Mouse (Mus musculus) myocyte (in vitro differentiated cells): ENCODE results near the gene Tlr4.

Source experiments
- CEBPB ChIP-seq: IDR thresholded peaks from 2 replicates; pipeline ENCODE4 v1.6.1; 2011; ENCODE audit warnings: mild to moderate bottlenecking, moderate library complexity; ENCODE audit not compliant: poor library complexity, insufficient read depth, severe bottlenecking
- E2F4 ChIP-seq: IDR thresholded peaks from one replicate; pipeline ENCODE4 v1.6.1; 2011; ENCODE audit warnings: mild to moderate bottlenecking, control low read depth, moderate library complexity; ENCODE audit not compliant: insufficient read depth
- MAX ChIP-seq: IDR thresholded peaks from one replicate; pipeline ENCODE4 v1.6.1; 2011; ENCODE audit warnings: low read depth, mild to moderate bottlenecking, control low read depth
- MYOD1 ChIP-seq, 3 experiments: IDR thresholded peaks; one replicate each; pipeline ENCODE4 v1.6.1; 2011; ENCODE audit warnings: control low read depth in 2 of 3, low read depth in 2 of 3, mild to moderate bottlenecking in 2 of 3, moderate library complexity in 1 of 3; ENCODE audit not compliant: insufficient read length in 2 of 3, control insufficient read depth in 1 of 3
- MYOG ChIP-seq, 3 experiments: IDR thresholded peaks; one replicate each; pipeline ENCODE4 v1.6.1; 2011; ENCODE audit warnings: control low read depth in 2 of 3, low read depth in 2 of 3, mild to moderate bottlenecking in 2 of 3; ENCODE audit not compliant: insufficient read length in 2 of 3, control insufficient read depth in 1 of 3, insufficient read depth in 1 of 3
- POLR2A ChIP-seq: IDR thresholded peaks from one replicate; pipeline ENCODE4 v1.6.1; 2011; ENCODE audit warnings: low read depth, mild to moderate bottlenecking, control low read depth, moderate library complexity; ENCODE audit not compliant: insufficient read length
- POLR2AphosphoS2 ChIP-seq: IDR thresholded peaks from one replicate; pipeline ENCODE4 v1.6.1; 2011; ENCODE audit warnings: low read depth, control low read depth; ENCODE audit not compliant: insufficient read length
- REST ChIP-seq: IDR thresholded peaks from one replicate; pipeline ENCODE4 v1.6.1; 2011; ENCODE audit warnings: mild to moderate bottlenecking, control low read depth, moderate library complexity; ENCODE audit not compliant: insufficient read depth, insufficient read length
- SRF ChIP-seq: IDR thresholded peaks from one replicate; pipeline ENCODE4 v1.6.1; 2011; ENCODE audit warnings: low read depth; ENCODE audit not compliant: control insufficient read depth, insufficient read length
- TCF12 ChIP-seq: IDR thresholded peaks from one replicate; pipeline ENCODE4 v1.6.1; 2011; ENCODE audit warnings: mild to moderate bottlenecking, control low read depth; ENCODE audit not compliant: poor library complexity, insufficient read depth, severe bottlenecking
- USF1 ChIP-seq: IDR thresholded peaks from one replicate; pipeline ENCODE4 v1.6.1; 2011; ENCODE audit warnings: low read depth, mild to moderate bottlenecking, control low read depth, moderate library complexity

GRCm38 (mm10) chr4:66828686-66829085 lies 1.3 kb downstream of the Tlr4 start:
- TF ChIP-seq POLR2AphosphoS2 (no peak), POLR2A (no peak), MYOG (IDR thresholded peaks at IDR 0.05; ENCODE audit: control insufficient read depth in 1 of 3, insufficient read depth in 1 of 3, insufficient read length in 2 of 3, low read depth in 2 of 3) (no peak), MAX (no peak), USF1 (no peak), MYOD1 (IDR thresholded peaks at IDR 0.05; ENCODE audit: control insufficient read depth in 1 of 3, insufficient read length in 2 of 3, low read depth in 2 of 3) (no peak), TCF12 (no peak), E2F4 (no peak), REST (no peak), SRF (no peak), CEBPB (no peak)
